Mouse (Mus musculus): ENCODE results near the gene Epn2.

- no peak for TF ChIP-seq USF2 (IDR thresholded peaks at IDR 0.05; ENCODE audit: borderline replicate concordance in 1 of 2, insufficient read depth in 1 of 2, low read depth in 1 of 2, low read length in 2 of 2)
- no peak for TF ChIP-seq RCOR1 (IDR thresholded peaks at IDR 0.05; ENCODE audit: low read depth, low read length)
- no peak for TF ChIP-seq TBP (IDR thresholded peaks at IDR 0.05; ENCODE audit: low read depth, low read length)
- no peak for TF ChIP-seq MAX (IDR thresholded peaks at IDR 0.05; ENCODE audit: low read length)
- no peak for TF ChIP-seq USF1 (IDR thresholded peaks at IDR 0.05; ENCODE audit: low read depth, low read length)
- TF ChIP-seq TAL1 (IDR thresholded peaks at IDR 0.05; ENCODE audit: low read length) = no peak
- TF ChIP-seq POLR2AphosphoS2 (IDR thresholded peaks at IDR 0.05; ENCODE audit: low read length) = no peak
- no peak for TF ChIP-seq UBTF (IDR thresholded peaks at IDR 0.05; ENCODE audit: borderline replicate concordance, insufficient read depth, low read depth, low read length)
- TF ChIP-seq CTCF (IDR thresholded peaks at IDR 0.05 in 2 of 3, conservative IDR thresholded peaks at IDR 0.05 in 1 of 3; ENCODE audit: control insufficient read depth in 1 of 3, insufficient read depth in 1 of 3, low read depth in 2 of 3, low read length in 3 of 3, poor library complexity in 1 of 3, severe bottlenecking in 1 of 3) = no peak
- no peak for TF ChIP-seq POLR2A (IDR thresholded peaks at IDR 0.05; ENCODE audit: control insufficient read depth in 1 of 2, insufficient read depth in 1 of 2, low read depth in 1 of 2, low read length in 2 of 2, poor library complexity in 1 of 2)
- TF ChIP-seq POLR2AphosphoS5 (IDR thresholded peaks at IDR 0.05; ENCODE audit: borderline replicate concordance, low read depth, low read length) = no peak
- no peak for TF ChIP-seq SMC3 (IDR thresholded peaks at IDR 0.05; ENCODE audit: low read depth, low read length)
Measured at GRCm38 (mm10) chr11:61564566-61564965, 14.9 kb downstream of the Epn2 start.
